Mouse (Mus musculus) embryonic stem cell, embryonic (primary cell): ENCODE data around the gene Isg20l2.

ENCODE experiments used
- CTCF ChIA-PET, 4 experiments: fragments of 300-600 bp in 2 of 4; fragments of 350-600 bp in 2 of 4; sonication (Branson Sonifier 250); formaldehyde crosslinking; loops; one replicate each; lab custom pipeline; 2022; ENCODE audit warnings: inconsistent platforms in 2 of 4; lab: Charles Lee
- POLR2A ChIA-PET, 4 experiments: fragments of 300-600 bp in 2 of 4; fragments of 350-600 bp in 2 of 4; sonication (Branson Sonifier 250); formaldehyde crosslinking; loops; one replicate each; lab custom pipeline; 2022; ENCODE audit warnings: antibody characterized with exemption in 4 of 4, inconsistent platforms in 1 of 4; lab: Charles Lee

The Isg20l2 gene

DNA sequence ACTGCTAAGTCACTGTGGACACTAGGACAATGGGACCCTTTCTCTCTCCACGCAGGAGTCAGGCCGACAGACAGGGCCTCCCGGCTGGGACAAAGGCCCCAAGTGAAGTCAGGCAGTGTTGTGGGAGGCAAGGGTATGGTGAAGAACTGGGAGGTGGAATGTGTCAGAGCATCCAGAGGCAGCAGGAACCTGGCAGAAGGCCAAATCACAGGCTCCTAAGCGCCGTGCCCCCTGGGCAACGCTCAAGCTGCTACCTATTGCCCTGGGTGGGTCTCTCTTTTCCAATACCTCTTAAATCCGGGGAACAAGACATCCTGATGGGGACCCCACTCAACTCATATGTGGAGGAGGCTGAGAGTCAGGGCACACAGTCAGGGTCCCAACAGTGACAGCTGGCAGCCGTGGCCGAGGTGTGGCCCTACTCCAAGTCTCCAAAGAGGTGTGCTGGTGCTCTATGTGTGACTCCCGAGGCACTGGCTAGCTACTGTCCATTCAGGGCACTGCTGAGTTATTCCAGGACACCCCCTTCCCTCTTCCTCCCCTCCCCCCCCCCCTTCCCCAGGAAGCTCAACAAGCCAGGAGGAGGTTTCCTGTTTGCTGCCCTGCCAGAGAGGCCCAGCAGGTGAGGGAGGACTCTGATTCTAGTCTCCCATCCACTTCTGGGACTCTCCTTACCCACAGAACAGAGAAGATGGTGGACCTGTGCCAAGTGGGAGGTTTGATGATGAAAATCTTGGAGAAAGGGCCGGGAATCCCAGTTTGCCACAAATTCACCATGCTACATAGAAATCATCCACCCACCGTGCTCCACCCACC lies 55.6 kb downstream of the Isg20l2 start:
- CTCF ChIA-PET, result interaction anchor here (0.6 to 9.6 kb wide), 15 partner anchors 12 to 608 kb away, joined by 3 to 445 read pairs (median 22); partner anchors contain the start of genes Nes (in 3 of the 4), Hapln2 (in 1 of the 4) and Ntrk1 (in 1 of the 4)
- POLR2A ChIA-PET, result interaction anchor here in 3 of 4 experiments (0.6 to 9.1 kb wide), 7 partner anchors 11 to 189 kb away, joined by 3 to 148 read pairs (median 36); partner anchors contain the start of genes Nes (in 3 of the 3) and Insrr (in 1 of the 3)

GRCm38 (mm10) chr3:87986868-87987267 lies 56.8 kb downstream of the Isg20l2 start:
- ChIA-PET POLR2A (interaction anchor here (0.5 to 9.1 kb wide), 41 partner anchors 8 to 349 kb away, joined by 3 to 148 read pairs (median 5); partner anchors contain the start of genes Nes (in 4 of the 4), Bcan (in 2 of the 4), Isg20l2 (in 2 of the 4) and Rrnad1 (in 2 of the 4)), CTCF (interaction anchor here (0.5 to 9.6 kb wide), 157 partner anchors 8 to 1117 kb away, joined by 3 to 445 read pairs (median 5); partner anchors contain the start of genes Bcan (in 4 of the 4), Nes (in 4 of the 4), Prcc (in 4 of the 4) and Iqgap3 (in 3 of the 4))

- CTCF ChIA-PET, result interaction anchor here (0.5 to 9.6 kb wide), 109 partner anchors 9 to 654 kb away, joined by 3 to 445 read pairs (median 6); partner anchors contain the start of genes Nes (in 4 of the 4), Bcan (in 3 of the 4), Prcc (in 3 of the 4) and Crabp2 (in 2 of the 4)
- POLR2A ChIA-PET, result interaction anchor here (0.9 to 9.1 kb wide), 31 partner anchors 9 to 154 kb away, joined by 3 to 148 read pairs (median 6); partner anchors contain the start of genes Nes (in 4 of the 4), Iqgap3 (in 2 of the 4), Hdgf (in 1 of the 4) and Isg20l2 (in 1 of the 4)
These were observed 57.5 kb downstream of the Isg20l2 start for GRCm38 (mm10) chr3:87987633-87988032.

GRCm38 (mm10) chr3:87988068-87988467 lies 58.0 kb downstream of the Isg20l2 start:
- CTCF ChIA-PET, result interaction anchor here (0.6 to 9.6 kb wide), 50 partner anchors 9 to 255 kb away, joined by 3 to 445 read pairs (median 10); partner anchors contain the start of genes Nes (in 4 of the 4), Bcan (in 1 of the 4), Hdgf (in 1 of the 4) and Insrr (in 1 of the 4)

GRCm38 (mm10) chr3:87989935-87990334 lies 59.8 kb downstream of the Isg20l2 start:
- POLR2A ChIA-PET, result interaction anchor here in 3 of 4 experiments (0.7 to 9.1 kb wide), 4 partner anchors 10 to 670 kb away, joined by 3 to 148 read pairs (median 5); partner anchors contain the start of genes Bcan (in 1 of the 3) and Nes (in 1 of the 3)
- CTCF ChIA-PET, result interaction anchor here (0.6 to 1.8 kb wide), 11 partner anchors 10 to 1472 kb away, joined by 3 to 11 read pairs (median 4); partner anchors contain the start of gene Bcan (in 1 of the 4)

More at GRCm38 (mm10) chr3:87988068-87988467, 58.0 kb downstream of the Isg20l2 start:
- POLR2A ChIA-PET, result interaction anchor here (0.6 to 9.1 kb wide), 23 partner anchors 9 to 1085 kb away, joined by 3 to 148 read pairs (median 6); partner anchors contain the start of genes Nes (in 4 of the 4), Hdgf (in 1 of the 4), Iqgap3 (in 1 of the 4) and Isg20l2 (in 1 of the 4)
